Mouse (Mus musculus) liver, embryonic 14.5 days (tissue): ENCODE measurements around the gene Abhd4.

Experiments used
- CTCF ChIP-seq: IDR thresholded peaks from 2 replicates; pipeline ENCODE4 v1.5.1; 2016; ENCODE audit warnings: antibody characterized with exemption, low read depth, control low read depth
- EP300 ChIP-seq: IDR thresholded peaks from 2 replicates; pipeline ENCODE4 v1.6.1; 2016; ENCODE audit warnings: antibody characterized with exemption, low read depth

DNA sequence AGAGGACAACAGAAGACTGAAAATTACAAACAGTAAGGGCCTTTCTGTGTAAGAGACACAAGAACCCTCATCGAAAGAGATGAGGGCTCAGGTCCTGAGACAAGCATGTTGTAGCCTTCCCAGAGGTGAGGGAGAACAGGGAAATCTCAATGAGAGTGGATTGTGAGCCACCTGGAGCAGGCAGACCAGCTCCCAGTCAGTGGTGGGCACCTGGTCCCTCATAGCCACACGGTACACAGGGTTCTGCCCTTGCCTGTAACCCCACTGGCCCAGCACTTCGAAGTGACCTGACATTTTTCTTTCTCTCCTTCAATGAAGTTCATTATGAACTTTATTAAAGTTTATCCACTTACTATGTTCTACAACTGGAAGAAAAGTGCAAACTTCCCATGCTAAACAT lies 18.7 kb downstream of the Abhd4 start:
- TF ChIP-seq CTCF (no peak), EP300 (no peak)
